Mouse (Mus musculus) erythroblast, embryonic 14.5 days (primary cell): ENCODE results near the gene Wnk4.

Source experiments
- GATA1 ChIP-seq: IDR thresholded peaks from 2 replicates; pipeline ENCODE4 v1.6.1; 2012; ENCODE audit warnings: low read length, inconsistent platforms, mixed read lengths
- TAL1 ChIP-seq: IDR thresholded peaks from 3 replicates; pipeline ENCODE4 v1.6.1; 2012; ENCODE audit warnings: low read length, inconsistent platforms, mixed read lengths

DNA sequence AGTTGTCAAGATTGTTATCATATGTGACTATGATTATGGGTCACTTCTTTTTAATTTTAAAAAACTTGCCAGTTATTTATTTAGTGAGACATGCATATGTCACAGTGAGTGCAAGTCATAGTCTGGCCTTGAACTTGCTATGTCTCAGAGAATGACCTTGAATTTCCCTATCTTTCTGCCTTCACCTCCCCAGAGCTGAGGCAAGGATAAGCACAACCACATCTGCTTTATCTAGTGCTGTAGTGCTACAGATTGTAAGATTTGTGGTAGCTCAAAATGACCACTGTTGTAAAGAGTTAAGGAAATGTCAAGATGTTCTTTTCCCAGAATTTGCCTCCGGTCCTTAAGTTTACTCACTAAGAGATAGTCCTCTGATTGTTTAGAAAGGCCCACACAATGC, 27.1 kb upstream of the Wnk4 start:
- TF ChIP-seq TAL1: no peak
- TF ChIP-seq GATA1: no peak
